Mouse (Mus musculus): ENCODE measurements at regions not wholly inside any gene's neighbourhood (a gene's known extent, or its start where the extent isn't known, plus 50 kb on each side); places are given as distances from the start of the nearest gene placed in this dataset.

DNA sequence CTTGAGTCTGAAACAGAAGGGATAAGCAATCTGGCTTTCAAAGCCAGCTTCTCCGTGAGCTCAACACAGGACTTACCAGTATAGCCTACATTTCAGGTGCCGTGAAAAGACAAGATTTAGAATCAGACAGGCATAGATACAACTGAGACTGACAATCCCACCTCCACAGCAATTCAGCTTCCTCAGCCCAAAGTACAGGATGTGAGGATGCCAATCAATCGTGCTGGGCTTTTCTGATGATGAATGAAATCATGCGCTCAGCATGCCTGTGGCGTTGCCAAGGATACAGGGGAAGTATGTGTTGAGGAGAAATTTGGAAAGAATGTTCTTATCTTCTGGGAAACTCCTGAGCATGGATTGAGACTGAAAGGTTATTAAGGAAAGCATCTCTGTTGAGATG, 50.4 kb upstream of the Thbs1 start:
- TF ChIP-seq CTCF (conservative IDR thresholded peaks at IDR 0.05; ENCODE audit: insufficient read depth, insufficient read length, low read depth, low read length) (no peak), POLR2A (IDR thresholded peaks at IDR 0.05; ENCODE audit: low read depth, low read length) (no peak)

Data from kidney, adult 2 months (tissue).